ENCODE assay signal across 12 mouse cellular contexts in the genomic region with DNA sequence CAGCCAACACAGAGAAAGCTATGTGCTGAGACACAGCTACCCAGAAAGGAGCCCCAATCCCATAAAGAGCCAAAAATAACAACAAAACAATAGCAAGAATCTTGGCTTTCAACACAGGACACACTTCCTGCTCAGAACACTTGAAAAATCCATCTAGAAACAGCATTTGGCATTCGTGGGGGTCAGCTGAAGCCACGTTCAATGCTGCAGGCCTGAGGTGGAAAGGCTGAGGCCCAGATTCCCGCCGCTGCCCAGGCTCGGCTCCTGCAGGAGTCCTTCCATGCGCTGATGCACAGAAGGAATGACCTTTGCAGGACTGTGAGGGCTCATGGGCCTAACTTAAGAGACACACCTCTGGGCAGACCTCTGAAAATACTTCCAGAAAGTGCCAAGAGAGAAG.
DNase-seq lines count a peak whose midpoint lies in the region; ATAC-seq and TF ChIP-seq lines count a peak whose summit lies in the region.
"Had no signal": no experiment of that assay in that cellular context is flagged by ENCODE, and none has a peak within 500 bp of the region (broad histone marks: within the 10 kb centered on the region; RNA-seq: fewer than 3 reads in every experiment).

No protein-coding gene starts in this region.

- no peak overlapping the region for H3K4me3 ChIP-seq in gastrocnemius, adult 2 months
- no peak overlapping the region for H3K4me3 ChIP-seq in stomach, embryonic 15.5 days (replicated peaks)
- no peak overlapping the region for H3K4me3 ChIP-seq in stomach, postnatal 0 days (ENCODE audit: low read depth, low read length)
- H3K4me3 ChIP-seq: liver, embryonic 13.5 days; neural tube, embryonic 12.5 days had no signal

- no peaks in the 10 kb centered on the region for H3K9me3 ChIP-seq in stomach, embryonic 15.5 days
- H3K9me3 ChIP-seq in stomach, postnatal 0 days (ENCODE audit: control insufficient read depth, low read length), result no peaks in the 10 kb centered on the region
- H3K9me3 ChIP-seq: liver, embryonic 13.5 days; neural tube, embryonic 12.5 days had no signal

- intact Hi-C loops in gastrocnemius, adult 2 months (cut with DNase I), result loop anchor here (2.0 to 5.0 kb wide), 2 partner anchors 74 to 80 kb away; no protein-coding TSS in a partner anchor

- 0 out of 2 replicates have a peak, but pooled peaks cover 5% of the 10 kb centered on the region for H3K4me1 ChIP-seq in stomach, embryonic 15.5 days
- no peaks in the 10 kb centered on the region for H3K4me1 ChIP-seq in stomach, postnatal 0 days (replicated peaks; ENCODE audit: control insufficient read depth, insufficient read depth)
- H3K4me1 ChIP-seq: neural tube, embryonic 12.5 days had no signal

- DNase-seq in gastrocnemius, adult 2 months, result peak; percentile 40
- no peak for DNase-seq in gastrocnemius, postnatal 10 days
- DNase-seq in stomach, postnatal 0 days (ENCODE audit: low spot score), result no peak
- peak; percentile 16 for DNase-seq in kidney, adult 18-20 months
- DNase-seq in embryo, embryonic 10.5 days (ENCODE audit: low spot score), result no peak
- DNase-seq in thymus, postnatal 10 days (ENCODE audit: low spot score in 2 of 2), result no peak
- DNase-seq in right cerebral cortex, postnatal 4 days, result no peak
- DNase-seq: liver, embryonic 13.5 days; thymus, postnatal 25 days had no signal

- no peak for TF ChIP-seq CTCF in gastrocnemius, adult 2 months (IDR thresholded peaks at IDR 0.05)
- TF ChIP-seq CTCF in stomach, postnatal 0 days (IDR thresholded peaks at IDR 0.05; ENCODE audit: low read depth), result no peak

- no peaks in the 10 kb centered on the region for H3K27me3 ChIP-seq in stomach, embryonic 15.5 days (replicated peaks)
- no peaks in the 10 kb centered on the region for H3K27me3 ChIP-seq in stomach, postnatal 0 days (ENCODE audit: control insufficient read depth, insufficient read depth, low read length)
- H3K27me3 ChIP-seq: CH12.LX; liver, embryonic 13.5 days; neural tube, embryonic 12.5 days had no signal

- 75% methylated on average over 6 of the region's 6 CpGs for WGBS in stomach, embryonic 15.5 days
- whole genome bisulfite sequencing in stomach, postnatal 0 days, result 68% methylated on average over 6 of the region's 6 CpGs

- no peaks in the 10 kb centered on the region for H3K36me3 ChIP-seq in stomach, embryonic 15.5 days
- no peaks in the 10 kb centered on the region for H3K36me3 ChIP-seq in stomach, postnatal 0 days (ENCODE audit: control insufficient read depth, insufficient read depth, low read length)
- H3K36me3 ChIP-seq: liver, embryonic 13.5 days; neural tube, embryonic 12.5 days had no signal

- H3K9ac ChIP-seq in stomach, embryonic 15.5 days, result no peak overlapping the region
- H3K9ac ChIP-seq in stomach, postnatal 0 days (ENCODE audit: low read length), result no peak overlapping the region
- H3K9ac ChIP-seq: liver, embryonic 13.5 days; neural tube, embryonic 12.5 days had no signal

- H3K4me2 ChIP-seq in stomach, embryonic 15.5 days, result no peak overlapping the region
- H3K4me2 ChIP-seq in stomach, postnatal 0 days (replicated peaks; ENCODE audit: low read depth), result no peak overlapping the region
- H3K4me2 ChIP-seq: liver, embryonic 13.5 days; neural tube, embryonic 12.5 days had no signal

- ATAC-seq in stomach, embryonic 15.5 days (ENCODE audit: insufficient read depth, low FRiP score, low read depth), result no peak
- no peak for ATAC-seq in stomach, postnatal 0 days (ENCODE audit: low FRiP score, low TSS enrichment)

- TF ChIP-seq EP300 in stomach, postnatal 0 days (optimal IDR thresholded peaks at IDR 0.05), result no peak

- peak overlapping the region; percentile 83 for H3K27ac ChIP-seq in gastrocnemius, adult 2 months
- H3K27ac ChIP-seq in stomach, embryonic 15.5 days, result 0 out of 2 replicates have a peak overlapping the region, but pooled peaks have one; percentile 9
- no peak overlapping the region for H3K27ac ChIP-seq in stomach, postnatal 0 days (replicated peaks)
- H3K27ac ChIP-seq: liver, embryonic 13.5 days; neural tube, embryonic 12.5 days had no signal

Comparison
In these comparisons a context has a peak if more than half of its experiments do, and no peak if none do; other contexts are left out.
1. DNase-seq: peak in gastrocnemius, adult 2 months (single experiment) and kidney, adult 18-20 months (single experiment); none in gastrocnemius, postnatal 10 days (single experiment), stomach, postnatal 0 days (single experiment), embryo, embryonic 10.5 days (single experiment), thymus, postnatal 10 days (0 of 2) and right cerebral cortex, postnatal 4 days (single experiment).